Mouse (Mus musculus): Measurements from ENCODE around the gene Unc13d.
"Not testable (repeated sequence)": the region's sequence is repeated elsewhere in the genome, so short reads cannot be mapped to it uniquely, and the experiment has no call there.

The Unc13d gene

GRCm38 (mm10) chr11:116042372-116043138, 35.2 kb downstream of the Unc13d start:
- no peak for DNase-seq

- DNase-seq = no peak
Measured at GRCm38 (mm10) chr11:116041833-116042232, 35.9 kb downstream of the Unc13d start.

DNA sequence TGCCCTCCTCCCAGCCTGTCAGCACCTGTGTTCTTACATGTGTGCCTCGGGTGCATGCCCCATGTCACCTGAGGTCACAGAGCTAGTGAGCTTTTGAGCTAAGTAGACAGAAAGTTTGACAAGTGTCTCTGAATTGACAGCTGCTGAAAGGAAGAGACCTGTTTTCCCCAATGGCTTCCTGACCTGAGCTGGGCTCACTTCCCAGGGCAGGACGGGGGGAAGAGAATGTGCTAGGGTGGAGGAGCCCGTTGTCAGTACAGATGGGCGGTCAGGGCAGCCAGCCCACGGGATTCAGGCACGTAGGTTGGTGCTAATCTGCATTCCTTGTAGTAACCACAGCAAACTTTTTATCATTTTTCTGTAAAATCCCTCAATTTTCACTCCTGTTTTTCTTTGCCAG, 37.2 kb downstream of the Unc13d start:
- DNase-seq = no peak

- no peak for DNase-seq
Measured at GRCm38 (mm10) chr11:116037826-116038225, 39.9 kb downstream of the Unc13d start.

DNA sequence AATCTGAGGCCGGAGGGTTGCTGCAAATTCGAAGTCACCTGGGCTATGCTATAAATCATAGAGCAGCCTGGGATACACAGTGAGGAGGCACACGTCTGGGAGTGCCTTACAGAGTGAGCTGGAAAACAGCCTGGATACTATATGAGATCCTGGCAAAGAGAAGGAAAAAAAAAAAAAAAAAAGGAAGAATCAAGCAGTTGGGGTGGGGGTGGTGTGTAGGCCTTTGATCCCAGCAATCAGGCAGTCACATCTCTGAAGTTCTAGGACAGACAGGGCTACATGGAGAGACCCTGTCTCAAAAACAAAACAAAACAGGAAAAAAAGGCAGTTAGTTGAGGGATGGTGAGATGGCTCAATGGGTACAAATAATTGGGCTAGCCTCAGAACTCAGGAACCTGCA, 41.1 kb downstream of the Unc13d start:
- no peak for DNase-seq

DNA sequence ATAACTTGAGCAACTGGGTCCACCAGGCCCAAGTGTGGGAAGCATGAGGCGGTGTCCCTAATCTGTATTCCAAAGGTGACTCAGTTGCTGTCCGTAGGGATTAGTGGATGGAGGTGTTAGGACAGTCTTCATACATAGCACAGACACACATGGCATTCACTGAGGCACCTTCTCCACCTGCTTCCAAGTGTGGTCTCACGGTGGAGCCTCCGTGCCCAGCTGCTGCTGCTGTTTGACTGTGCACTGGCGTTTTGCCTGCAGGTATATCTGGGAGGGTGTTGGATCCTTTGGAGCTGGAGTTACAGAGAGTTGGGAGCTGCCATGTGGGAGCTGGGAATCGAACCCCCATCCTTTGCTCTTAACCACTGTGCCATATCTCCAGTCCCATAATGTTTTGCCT, 43.2 kb downstream of the Unc13d start:
- DNase-seq = no peak

DNA sequence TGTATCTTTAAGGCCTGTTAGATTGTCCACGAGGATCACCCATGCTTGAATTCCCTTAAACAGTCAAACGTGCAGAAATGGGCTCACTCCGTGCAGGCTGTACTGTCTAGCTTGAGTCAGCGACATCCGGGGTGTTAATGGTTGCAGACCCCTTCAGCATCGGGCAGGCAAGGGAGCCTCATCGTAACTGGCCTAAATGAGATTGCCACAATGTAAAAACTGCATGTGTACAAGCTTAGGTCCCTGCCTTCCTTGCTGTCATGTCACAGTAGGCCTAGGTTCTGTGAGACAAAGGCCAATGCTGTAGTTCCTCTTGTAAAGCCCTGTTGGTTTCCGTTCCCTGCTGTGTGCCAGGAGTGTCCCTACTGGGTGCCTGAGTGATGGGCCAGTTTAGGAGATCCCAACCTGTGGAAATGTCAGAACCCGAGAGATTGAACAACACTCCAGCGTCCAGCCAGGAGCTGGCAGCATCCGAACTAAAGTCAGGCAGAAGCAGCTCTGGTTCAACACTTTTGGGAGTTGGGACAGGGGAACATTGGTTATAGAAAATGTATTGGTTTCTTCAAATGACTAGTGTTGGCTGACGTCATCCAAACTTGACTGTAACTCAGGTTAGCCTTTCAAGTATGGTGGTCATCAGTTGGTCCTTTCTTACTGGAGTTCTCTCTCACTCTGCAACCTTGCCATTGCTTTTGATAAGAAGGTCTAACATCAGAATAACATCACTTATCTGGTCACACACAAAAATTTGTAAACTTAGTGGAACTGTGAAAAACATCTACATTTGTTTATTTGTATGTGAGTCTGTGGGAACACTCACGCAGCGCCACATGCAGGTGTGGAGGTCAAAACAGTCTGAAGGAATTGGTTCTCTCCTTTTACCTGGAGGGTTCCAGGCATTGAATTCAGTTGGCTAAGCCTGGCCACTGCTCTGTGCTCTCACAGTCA, 46.6 kb downstream of the Unc13d start:
- no peak for DNase-seq

DNA sequence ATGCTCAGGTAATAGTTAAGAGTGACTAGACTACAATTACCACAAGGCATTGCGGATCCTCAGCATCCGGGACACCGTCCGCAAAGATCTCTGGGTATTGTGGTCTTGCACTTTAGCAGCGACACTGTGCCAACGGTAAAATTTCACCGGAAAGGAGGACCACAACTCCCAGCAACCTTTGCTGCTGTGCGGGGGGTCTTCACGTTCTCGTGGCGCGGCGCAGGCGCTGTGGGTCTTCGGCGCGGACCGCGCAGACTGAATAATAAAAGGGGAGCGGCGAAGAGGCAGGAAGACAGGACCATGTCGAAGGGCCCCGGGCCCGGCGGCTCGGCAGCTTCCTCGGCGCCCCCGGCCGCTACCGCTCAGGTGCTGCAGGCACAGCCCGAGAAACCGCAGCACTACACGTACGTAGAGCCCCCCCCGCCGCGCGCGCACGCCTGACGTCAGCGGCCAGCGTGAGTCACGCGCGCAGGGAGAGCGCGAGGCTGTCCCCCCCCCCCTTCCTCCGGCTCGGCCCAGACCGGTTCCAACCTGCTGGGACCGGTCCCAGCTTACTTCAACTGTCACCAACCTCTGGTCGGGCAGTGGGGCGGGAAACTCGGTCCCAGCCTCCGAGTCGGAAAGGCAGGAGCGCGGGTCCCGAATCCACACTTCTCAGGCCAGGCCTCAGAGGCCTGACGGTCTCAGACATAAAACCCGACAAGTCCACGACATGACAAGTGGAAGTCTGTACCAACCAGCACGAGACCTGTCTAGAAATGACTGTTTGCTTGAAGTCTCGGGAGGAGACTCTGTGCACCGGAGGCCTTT, 47.5 kb downstream of the Unc13d start, which contains the start of gene Unk:
Gene Unk (plus strand): TSS at position 235 of the 810 bp plus-strand sequence.
- peak; percentile 99 for DNase-seq

GRCm38 (mm10) chr11:116029086-116029865, 48.5 kb downstream of the Unc13d start:
- DNase-seq = no peak

DNA sequence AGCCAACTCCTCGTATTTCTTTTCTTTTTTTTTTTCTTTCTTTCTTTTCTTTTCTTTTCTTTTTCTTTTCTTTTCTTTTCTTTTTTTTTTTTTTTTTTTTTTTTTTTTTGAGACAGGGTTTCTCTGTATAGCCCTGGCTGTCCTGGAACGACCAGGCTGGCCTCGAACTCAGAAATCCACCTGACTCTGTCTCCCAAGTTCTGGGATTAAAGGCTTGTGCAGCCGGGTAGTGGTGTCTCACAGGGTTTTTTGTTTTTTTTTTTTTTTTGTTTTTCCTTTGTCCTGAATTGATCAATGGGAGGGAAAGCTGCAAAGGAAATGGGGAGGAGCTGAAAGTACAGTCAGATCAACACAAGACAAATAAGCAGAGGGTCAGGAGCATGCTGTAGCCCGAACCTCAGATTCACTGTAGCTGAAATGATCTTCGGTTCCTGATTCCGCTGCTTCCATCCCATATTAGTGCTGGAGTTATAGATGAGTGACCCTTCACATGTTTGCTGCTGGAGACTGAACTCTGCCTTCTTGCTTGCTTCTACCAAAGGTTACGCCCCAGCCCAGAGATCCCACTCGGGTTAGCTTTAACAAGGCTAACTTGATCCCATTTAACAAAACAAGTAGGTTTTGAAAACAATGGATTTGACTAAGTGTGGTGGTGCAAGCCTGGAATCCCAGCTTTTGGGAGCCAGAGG, 49.4 kb downstream of the Unc13d start:
- no peak for DNase-seq

DNA sequence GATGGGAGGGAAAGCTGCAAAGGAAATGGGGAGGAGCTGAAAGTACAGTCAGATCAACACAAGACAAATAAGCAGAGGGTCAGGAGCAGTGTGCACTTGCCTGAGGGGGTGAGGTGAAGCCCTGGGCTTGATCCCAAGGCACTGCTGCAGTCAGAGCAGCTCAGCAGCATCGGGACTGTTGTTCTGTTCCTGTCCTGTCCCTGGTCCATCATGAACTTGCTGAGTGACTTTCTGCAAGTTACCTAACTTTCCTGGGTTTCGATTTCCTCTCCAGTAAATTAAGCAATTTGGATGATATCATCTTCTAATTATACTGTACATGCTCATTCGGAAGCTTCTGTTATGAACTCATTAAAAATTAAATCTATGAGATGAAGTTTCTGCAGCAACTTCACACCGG, 50.0 kb downstream of the Unc13d start, which contains the start of gene H3f3b:
Gene H3f3b (minus strand): TSS at position 207 of the 400 bp plus-strand sequence.
- DNase-seq = no peak

DNA sequence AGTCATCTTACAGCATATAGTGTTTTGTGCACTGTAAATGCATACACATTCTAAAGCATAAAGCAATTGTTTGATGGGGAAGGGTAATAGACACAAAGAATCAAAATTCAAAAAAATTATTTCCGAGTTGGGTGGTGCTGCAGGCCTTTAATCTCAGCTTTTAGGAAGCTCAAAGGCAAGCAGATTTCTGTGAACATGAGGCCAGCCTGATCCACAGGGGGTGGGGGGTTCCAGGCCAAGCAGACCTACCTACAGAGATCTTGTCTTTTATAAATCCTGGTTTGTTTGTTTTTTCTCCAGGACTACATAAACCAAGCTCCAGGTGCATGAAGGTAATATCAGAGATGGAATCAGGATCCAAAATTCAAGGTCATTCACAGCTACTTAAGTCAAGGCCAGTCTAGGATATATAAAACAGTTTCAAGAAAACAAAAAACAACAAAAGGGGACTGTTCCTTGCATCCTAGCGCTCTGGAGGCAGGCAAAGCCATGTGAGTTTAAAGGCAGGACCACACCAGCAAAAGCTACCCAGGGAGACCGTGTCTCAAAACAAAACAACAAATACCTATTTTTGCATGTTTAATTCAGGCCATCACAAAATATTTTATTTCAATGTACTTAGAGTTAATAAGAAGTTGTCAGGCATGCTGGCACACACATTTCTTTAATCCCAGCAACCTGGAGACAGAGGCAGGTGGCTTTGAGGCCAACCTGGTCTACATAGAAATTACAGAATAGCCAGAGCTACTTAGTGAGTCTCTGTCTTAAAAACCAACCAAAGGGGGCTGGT, 52.5 kb downstream of the Unc13d start:
- no peak for DNase-seq

- DNase-seq = peak; percentile 99
Measured at GRCm38 (mm10) chr11:116024356-116024808, 53.4 kb downstream of the Unc13d start.

GRCm38 (mm10) chr11:116023771-116024355, 53.9 kb downstream of the Unc13d start:
- DNase-seq = peak; percentile 79

DNA sequence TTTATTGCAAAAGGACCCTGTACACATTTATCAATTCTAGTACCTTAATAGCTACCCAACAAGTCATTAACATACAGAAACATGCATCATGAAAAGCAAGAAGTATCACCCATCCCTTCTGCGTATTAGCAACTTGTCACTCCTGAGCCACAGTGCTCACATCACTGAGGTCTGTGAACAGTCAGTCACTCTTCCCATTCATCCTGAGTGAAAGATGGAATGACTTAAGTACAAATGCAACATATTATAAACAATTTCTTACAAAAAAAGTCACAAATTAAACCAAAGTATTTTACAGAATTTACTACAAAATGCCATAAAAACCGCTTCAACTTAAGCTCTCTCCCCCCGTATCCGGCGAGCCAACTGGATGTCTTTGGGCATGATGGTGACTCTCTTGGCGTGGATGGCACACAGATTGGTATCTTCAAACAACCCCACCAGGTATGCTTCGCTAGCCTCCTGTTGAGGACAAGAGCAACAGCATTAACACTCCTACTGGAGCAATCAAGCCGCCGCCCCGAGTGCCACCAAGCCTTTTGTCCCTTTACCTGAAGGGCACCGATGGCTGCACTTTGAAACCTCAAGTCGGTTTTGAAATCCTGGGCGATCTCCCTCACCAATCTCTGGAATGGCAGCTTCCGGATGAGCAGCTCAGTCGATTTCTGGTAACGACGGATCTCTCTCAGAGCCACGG, 54.5 kb downstream of the Unc13d start:
- not testable (repeated sequence) for DNase-seq

GRCm38 (mm10) chr11:116022256-116022780, 55.4 kb downstream of the Unc13d start:
- DNase-seq = no peak

DNA sequence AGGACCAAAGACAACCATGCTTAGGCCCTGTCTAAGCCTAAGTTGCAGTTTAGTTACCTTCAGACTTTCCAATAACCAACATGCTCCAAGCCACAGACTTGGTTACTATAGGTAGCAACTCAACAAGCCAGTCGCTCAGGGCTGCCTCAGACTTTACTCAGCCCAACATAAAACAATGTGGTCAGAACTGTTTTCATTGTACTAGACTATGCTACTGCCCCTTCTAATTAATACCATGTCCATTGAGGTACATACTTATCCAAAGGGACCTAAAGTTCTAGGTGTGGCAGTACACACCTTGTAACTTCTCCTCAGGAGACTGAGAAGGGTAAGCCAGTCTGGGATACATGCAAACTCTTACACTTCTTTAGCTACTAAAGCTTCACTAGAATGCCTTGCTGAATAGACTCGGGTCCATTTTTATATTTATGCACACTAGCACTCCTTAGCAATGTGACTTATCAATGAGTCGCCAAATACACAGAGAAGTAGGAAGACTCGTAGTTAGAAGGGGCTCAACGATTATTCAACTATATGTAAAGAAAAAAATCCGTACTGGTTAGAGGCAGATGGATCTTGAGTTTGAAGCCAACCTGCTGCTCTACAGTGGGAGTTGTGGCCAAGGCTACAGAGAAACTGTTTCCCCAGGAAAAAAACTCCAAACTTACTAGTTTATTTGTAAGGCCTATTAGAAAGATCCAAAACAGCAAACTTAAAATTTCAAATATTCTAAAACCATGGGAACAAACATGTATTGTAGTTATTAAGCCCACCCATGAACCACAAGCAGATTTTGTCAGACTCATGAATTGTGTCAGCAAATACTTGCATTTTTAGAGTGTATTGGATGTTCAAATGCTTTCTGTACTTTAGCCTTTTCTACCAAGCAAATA, 56.2 kb downstream of the Unc13d start:
- DNase-seq = no peak

DNA sequence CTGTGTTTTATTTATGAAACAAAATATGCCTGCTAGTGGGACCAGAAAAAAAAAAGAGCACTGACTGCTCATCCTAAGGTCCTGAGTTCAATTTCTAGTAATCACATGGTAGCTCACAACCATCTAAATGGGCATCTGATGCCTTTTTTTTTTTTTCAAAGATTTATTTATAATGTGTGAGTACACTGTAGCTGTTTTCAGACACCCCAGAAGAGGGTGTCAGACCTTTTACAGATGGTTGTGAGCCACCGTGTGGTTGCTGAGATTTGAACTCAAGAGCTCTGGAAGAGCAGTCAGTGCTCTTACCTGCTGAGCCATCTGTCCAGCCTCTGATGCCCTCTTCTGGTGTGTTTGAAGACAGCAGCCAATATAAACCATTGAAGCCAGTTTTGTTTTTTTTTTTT, 57.2 kb downstream of the Unc13d start:
- DNase-seq = no peak

Measured in kidney, adult 9 months (tissue).